Mouse (Mus musculus) liver, postnatal 0 days (tissue): ENCODE measurements around the gene Rara. TPM values are rescaled to one million over a fixed set of nuclear protein-coding genes. Genes with fewer than 3 reads are reported as not detected.

Experiments used
- ATAC-seq: fragments of 200-750 bp; cut with Nextera tagmentation; 2 replicates; pipeline ENCODE4 v1.8.0; 2017; ENCODE audit warnings: mild to moderate bottlenecking, moderate library complexity
- DNase-seq: peaks from one replicate; pipeline ENCODE4 v3.0.0-alpha.2; 2016
- H3K27ac ChIP-seq: fragments of 300-500 bp; sonication (generic); 2 replicates; pipeline ENCODE4 v1.5.1; 2014; ENCODE audit warnings: antibody characterized with exemption, moderate library complexity, mild to moderate bottlenecking, low read depth
- H3K27me3 ChIP-seq: fragments of 300-500 bp; sonication (generic); 2 replicates; pipeline ENCODE4 v1.6.1; 2014; ENCODE audit warnings: low read length, control low read depth, mixed read lengths; ENCODE audit not compliant: insufficient read depth
- H3K36me3 ChIP-seq: fragments of 300-500 bp; sonication (generic); replicated peaks from 2 replicates; pipeline ENCODE4 v1.6.1; 2014; ENCODE audit warnings: mild to moderate bottlenecking, control low read depth, low read length, moderate library complexity, mixed read lengths; ENCODE audit not compliant: insufficient read depth
- H3K4me1 ChIP-seq: fragments of 300-500 bp; sonication (generic); 2 replicates; pipeline ENCODE4 v1.6.1; 2014; ENCODE audit warnings: antibody characterized with exemption, mild to moderate bottlenecking, control low read depth; ENCODE audit not compliant: insufficient read depth
- H3K4me2 ChIP-seq: fragments of 300-500 bp; sonication (generic); 2 replicates; pipeline ENCODE4 v1.6.1; 2014; ENCODE audit warnings: low read depth, mild to moderate bottlenecking, low read length, moderate library complexity, mixed read lengths
- H3K4me3 ChIP-seq: fragments of 300-500 bp; sonication (generic); 2 replicates; pipeline ENCODE4 v1.5.1; 2014; ENCODE audit warnings: low read depth, low read length
- H3K9ac ChIP-seq: fragments of 300-500 bp; sonication (generic); replicated peaks from 2 replicates; pipeline ENCODE4 v1.6.1; 2014; ENCODE audit warnings: mild to moderate bottlenecking, moderate library complexity
- H3K9me3 ChIP-seq: fragments of 300-500 bp; sonication (generic); 2 replicates; pipeline ENCODE4 v1.6.1; 2016; ENCODE audit warnings: mild to moderate bottlenecking, control low read depth, low read length, mixed read lengths
- CTCF ChIP-seq: sonication (generic); IDR thresholded peaks from 2 replicates; pipeline ENCODE4 v1.5.1; 2016; ENCODE audit warnings: antibody characterized with exemption, low read depth
- EP300 ChIP-seq: IDR thresholded peaks from 2 replicates; pipeline ENCODE4 v1.6.1; 2016; ENCODE audit warnings: antibody characterized with exemption, low read depth, mild to moderate bottlenecking
- WGBS: fragments of 180-500 bp; shearing (Covaris S2); extraction: QIAGEN DNeasy Blood & Tissue Kit; methylation state at CpG from one replicate; pipeline ENCODE4 v1.1.7; 2014; ENCODE audit not compliant: insufficient replicate concordance; 5-methylcytosine and 5-hydroxymethylcytosine counted together
- polyA plus RNA-seq: library from polyadenylated mRNA; unstranded; fragments of >200 nt; fragmentation: Nextera tagmentation; extraction: Ambion mirVana; gene quantifications from 2 replicates; pipeline ENCODE4 v1.2.1, GENCODE M21; 2015

Rara gene
- polyA plus RNA-seq, 1 experiment from 2014 or later, result 5.4 TPM

GRCm38 (mm10) chr11:98956340-98956739 lies 28.7 kb downstream of the Rara start:
- no peak for TF ChIP-seq EP300
- no peak for TF ChIP-seq CTCF
- no peak overlapping the region for H3K27ac ChIP-seq
- H3K9me3 ChIP-seq, result no peaks in the 10 kb centered on the region
- H3K36me3 ChIP-seq, result no peaks in the 10 kb centered on the region
- WGBS, result 68% methylated on average over 10 of the region's 10 CpGs
- H3K27me3 ChIP-seq, result peaks cover 14% of the 10 kb centered on the region
- H3K4me1 ChIP-seq, result peaks cover 61% of the 10 kb centered on the region
- no peak overlapping the region for H3K4me2 ChIP-seq
- ATAC-seq (no peak), DNase-seq (no peak)
- H3K9ac ChIP-seq, result no peak overlapping the region
- no peak overlapping the region for H3K4me3 ChIP-seq

- Histone ChIP-seq H3K4me3 (peak overlapping the region; percentile 64), H3K9me3 (no peaks in the 10 kb centered on the region), H3K27me3 (peaks cover 34% of the 10 kb centered on the region), H3K4me2 (peak overlapping the region; percentile 99), H3K36me3 (no peaks in the 10 kb centered on the region), H3K27ac (peak overlapping the region; percentile 86), H3K9ac (peak overlapping the region; percentile 71), H3K4me1 (peaks cover 72% of the 10 kb centered on the region)
- under 1% methylated on average over 42 of the region's 43 CpGs for WGBS
- no peak for TF ChIP-seq CTCF
- TF ChIP-seq EP300, result 0 out of 2 replicates have a peak, but pooled peaks have one; percentile 23
- ATAC-seq (peak; percentile 72), DNase-seq (peak; percentile 85)
Measured at GRCm38 (mm10) chr11:98959437-98960312, 32.1 kb downstream of the Rara start.

GRCm38 (mm10) chr11:98960313-98960906 lies 32.8 kb downstream of the Rara start:
- H3K4me2 ChIP-seq, result peak overlapping the region; percentile 99
- TF ChIP-seq CTCF, result no peak
- no peak for TF ChIP-seq EP300
- peaks cover 34% of the 10 kb centered on the region for H3K27me3 ChIP-seq
- 0% methylated on average over 49 of the region's 53 CpGs for WGBS
- peaks cover 72% of the 10 kb centered on the region for H3K4me1 ChIP-seq
- H3K4me3 ChIP-seq, result peak overlapping the region; percentile 64
- ATAC-seq (peak; percentile 22), DNase-seq (peak; percentile 76)
- H3K9me3 ChIP-seq, result no peaks in the 10 kb centered on the region
- peak overlapping the region; percentile 86 for H3K27ac ChIP-seq
- no peaks in the 10 kb centered on the region for H3K36me3 ChIP-seq
- peak overlapping the region; percentile 71 for H3K9ac ChIP-seq

- Histone ChIP-seq H3K4me1 (peaks cover 67% of the 10 kb centered on the region), H3K9ac (peak overlapping the region; percentile 71), H3K27ac (peak overlapping the region; percentile 86), H3K4me3 (peak overlapping the region; percentile 64), H3K4me2 (peak overlapping the region; percentile 99), H3K9me3 (no peaks in the 10 kb centered on the region), H3K27me3 (peaks cover 34% of the 10 kb centered on the region), H3K36me3 (no peaks in the 10 kb centered on the region)
- no peak for ATAC-seq
- WGBS, result 2% methylated on average over 18 of the region's 18 CpGs
- peak; percentile 41 for DNase-seq
- TF ChIP-seq EP300, result no peak
- TF ChIP-seq CTCF, result no peak
Measured at GRCm38 (mm10) chr11:98961051-98961592, 33.5 kb downstream of the Rara start.

- H3K9ac ChIP-seq, result peak overlapping the region; percentile 71
Measured at GRCm38 (mm10) chr11:98961766-98962165, 34.1 kb downstream of the Rara start.

More at GRCm38 (mm10) chr11:98961766-98962165, 34.1 kb downstream of the Rara start:
- Histone ChIP-seq H3K4me3 (peak overlapping the region; percentile 64), H3K36me3 (no peaks in the 10 kb centered on the region; the same call in 1 of the 2 replicates), H3K27ac (peak overlapping the region; percentile 24; the same call in 1 of the 2 replicates), H3K4me1 (peaks cover 67% of the 10 kb centered on the region), H3K9me3 (no peaks in the 10 kb centered on the region), H3K4me2 (peak overlapping the region; percentile 99), H3K27me3 (peaks cover 34% of the 10 kb centered on the region)
- WGBS, result 10% methylated on average over 8 of the region's 8 CpGs
- DNase-seq (peak; percentile 18), ATAC-seq (no peak)
- no peak for TF ChIP-seq EP300
- TF ChIP-seq CTCF, result no peak
